In the genomic region with DNA sequence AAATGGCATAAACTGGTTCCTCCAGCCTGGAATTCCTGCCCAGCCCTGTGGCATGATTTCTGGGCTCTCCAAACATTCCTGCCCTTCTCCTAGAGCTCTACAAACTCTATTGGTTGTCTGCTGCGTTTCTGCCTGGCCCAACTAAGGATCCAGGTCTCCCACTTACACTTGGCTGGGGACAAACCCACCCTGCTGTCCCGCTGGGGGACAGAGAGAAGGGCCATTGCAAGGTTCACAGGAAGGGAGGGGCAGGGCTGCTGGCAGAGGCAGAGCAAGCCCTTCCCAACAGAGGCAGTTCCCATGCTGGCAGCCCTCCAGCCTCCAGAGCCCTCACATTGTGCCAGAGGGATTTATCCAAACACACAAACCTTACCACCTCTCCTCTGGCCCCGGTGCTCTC, we compare ENCODE assay signal across 9 mouse cellular contexts. TPM values are rescaled to one million over a fixed set of nuclear protein-coding genes. Genes with fewer than 3 reads are reported as not detected.
DNase-seq lines count a peak whose midpoint lies in the region; ATAC-seq and TF ChIP-seq lines count a peak whose summit lies in the region.
"Had no signal": no experiment of that assay in that cellular context is flagged by ENCODE, and none has a peak within 500 bp of the region (broad histone marks: within the 10 kb centered on the region; RNA-seq: fewer than 3 reads in every experiment).

No protein-coding gene starts in this region.

- no peak for DNase-seq in layer of hippocampus, adult 2 months (ENCODE audit: low spot score in 2 of 2)
- no peak for DNase-seq in layer of hippocampus, adult 11-12 months (ENCODE audit: low spot score)
- peak; percentile 77 for DNase-seq in adipocyte (ENCODE audit: low spot score)
- peak; percentile 78 to 84 for DNase-seq in cerebellum, postnatal 36 days
- peak; percentile 64 to 70 for DNase-seq in kidney, adult 8-10 months
- no peak for DNase-seq in layer of hippocampus, adult 9-10 months (ENCODE audit: low spot score)
- no peak for DNase-seq in spleen, postnatal 4 days (ENCODE audit: low spot score in 2 of 2)

- H3K9ac ChIP-seq in stomach, embryonic 15.5 days = no peak overlapping the region

- H3K9me3 ChIP-seq in stomach, embryonic 15.5 days = no peaks in the 10 kb centered on the region

- peaks cover 26% of the 10 kb centered on the region for H3K27me3 ChIP-seq in stomach, embryonic 15.5 days (replicated peaks)

- H3K36me3 ChIP-seq in stomach, embryonic 15.5 days = no peaks in the 10 kb centered on the region

- H3K4me3 ChIP-seq in layer of hippocampus, adult 2 months = no peak overlapping the region
- no peak overlapping the region for H3K4me3 ChIP-seq in stomach, embryonic 15.5 days (replicated peaks)

- peak overlapping the region; percentile 7; the same call in 1 of the 2 replicates for H3K27ac ChIP-seq in layer of hippocampus, adult 2 months
- H3K27ac ChIP-seq in stomach, embryonic 15.5 days = peak overlapping the region; percentile 74

- peaks cover 40% of the 10 kb centered on the region for H3K4me1 ChIP-seq in stomach, embryonic 15.5 days

- WGBS in stomach, embryonic 15.5 days = 17% methylated on average over 3 of the region's 3 CpGs

- no peak for TF ChIP-seq CTCF in layer of hippocampus, adult 2 months (conservative IDR thresholded peaks at IDR 0.05)

- peak; percentile 40; the same call in 1 of the 2 replicates for ATAC-seq in stomach, embryonic 15.5 days (ENCODE audit: insufficient read depth, low FRiP score, low read depth)

- H3K4me2 ChIP-seq in stomach, embryonic 15.5 days = 0 out of 2 replicates have a peak overlapping the region, but pooled peaks have one; percentile 20

RNA-seq across cellular contexts. Expression of gene Pitpnm3, which starts 3.3 kb away (rescaled TPM):
- total RNA-seq in layer of hippocampus, adult 2 months (2021) = 10 to 100 TPM; 29.3 to 30.0 TPM
- 0.53 and 0.64 TPM in 2 replicates for polyA plus RNA-seq in stomach, embryonic 15.5 days (2015; fragmentation: Nextera tagmentation; extraction: Ambion mirVana)
- total RNA-seq: MEL had no signal

Comparison
In these comparisons a context has a peak if more than half of its experiments do, and no peak if none do; other contexts are left out.
1. DNase-seq: peak in adipocyte (single experiment), cerebellum, postnatal 36 days (2 of 2) and kidney, adult 8-10 months (2 of 2); none in layer of hippocampus, adult 2 months (0 of 2), layer of hippocampus, adult 11-12 months (single experiment), layer of hippocampus, adult 9-10 months (single experiment) and spleen, postnatal 4 days (0 of 2).